Mouse (Mus musculus) heart, adult 18-20 months (tissue): Measurements from ENCODE around the gene Vmn2r59. TPM values are rescaled to one million over a fixed set of nuclear protein-coding genes. Genes with fewer than 3 reads are reported as not detected.
"Not testable (repeated sequence)": the region's sequence is repeated elsewhere in the genome, so short reads cannot be mapped to it uniquely, and the experiment has no call there.

Source experiments
- DNase-seq, 2 experiments: peaks; one replicate each; pipeline ENCODE4 v3.0.0; 2021 to 2022; ENCODE audit warnings: mixed read lengths in 1 of 2
- long read RNA-seq, 2 experiments: library from polyadenylated mRNA; stranded (forward); transcript quantifications; one replicate each; pipeline ENCODE4 v2.0.0; 2021
- total RNA-seq, 2 experiments: library from RNA; stranded (reverse); gene quantifications; 2 replicates each; pipeline ENCODE4 v1.2.3; 2021

Vmn2r59 gene
- total RNA-seq = not detected
- long read RNA-seq, experiment 1 = 0 reads
- long read RNA-seq, experiment 2 = 0 reads

DNA sequence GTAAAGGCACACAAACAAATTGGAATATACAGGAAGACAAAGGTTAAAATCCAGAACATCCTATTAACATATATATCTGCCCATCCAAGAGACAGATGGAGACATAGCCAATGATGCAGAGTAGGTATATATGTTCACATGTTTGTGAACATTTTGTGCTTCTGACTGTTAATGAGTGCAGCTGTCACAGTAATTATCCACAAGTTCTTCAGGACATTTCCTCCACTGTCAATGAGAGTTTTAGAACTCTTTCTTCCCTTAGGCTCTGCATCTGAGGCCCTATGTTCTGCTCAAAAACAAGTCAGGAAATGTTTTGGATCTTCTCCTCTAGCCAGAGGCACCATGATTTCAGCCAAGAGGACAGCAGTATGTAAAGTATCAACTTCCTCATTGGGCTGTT lies at the start of gene Vmn2r59:
Gene Vmn2r59 (minus strand): TSS at position 101 of the 400 bp plus-strand sequence.
- no peak for DNase-seq

DNA sequence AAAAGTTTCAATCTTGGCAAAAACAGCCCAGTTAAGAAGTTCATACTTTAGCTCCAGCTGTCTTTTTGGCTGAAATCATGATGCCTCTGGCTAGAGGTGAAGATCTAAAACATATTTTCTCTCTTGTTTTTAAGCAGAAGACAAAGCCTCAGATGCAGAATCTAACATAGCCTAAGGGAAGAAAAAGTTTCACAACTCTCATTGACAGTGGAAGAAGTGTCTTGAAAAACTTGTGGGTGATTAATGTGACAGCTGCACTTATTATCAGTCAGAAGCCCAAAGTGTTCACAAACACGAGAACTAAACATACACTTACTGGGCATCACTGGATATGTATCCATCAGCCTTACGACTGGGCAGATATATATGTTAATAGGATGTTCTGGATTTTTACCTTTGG lies 48.6 kb upstream of the Vmn2r59 start, which contains the start of gene Vmn2r60:
Gene Vmn2r60 (plus strand): TSS at position 301 of the 400 bp plus-strand sequence.
- no peak for DNase-seq

DNA sequence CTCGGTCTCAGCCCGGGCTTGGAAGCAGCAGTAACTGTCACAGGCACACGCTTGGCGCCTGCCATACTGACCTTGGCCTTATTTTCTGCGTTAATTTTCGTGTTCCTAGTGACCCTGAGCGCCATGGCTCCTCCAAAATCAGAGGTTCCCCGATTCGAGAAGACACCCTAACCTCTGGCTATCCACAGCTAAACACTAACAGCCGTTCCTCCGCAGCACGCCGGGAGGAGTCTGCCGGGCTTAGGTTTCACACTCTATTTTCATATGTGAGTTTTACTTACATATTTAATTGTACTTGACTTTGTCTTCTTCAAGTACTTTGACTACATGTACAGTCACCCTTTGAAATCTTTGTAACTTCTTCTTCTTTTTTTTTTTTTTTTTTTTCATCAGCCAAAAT lies 48.2 kb upstream of the Vmn2r59 start:
- not testable (repeated sequence) for DNase-seq

Other genes with a start within 250 kb of the Vmn2r59 start
- gene Vmn2r58, start 186.3 kb downstream of the Vmn2r59 start, total RNA-seq = not detected
- not detected for gene Vmn2r60, start 48.7 kb upstream of the Vmn2r59 start, total RNA-seq
- gene Vmn2r61, start 201.0 kb upstream of the Vmn2r59 start, total RNA-seq = not detected